Mouse (Mus musculus) MN1 (cell line): ENCODE data around the gene Slc22a23.
A peak's percentile ranks its signal among the peaks of the same experiment; 100 is the strongest.

Experiments used
- DNase-seq: peaks from one replicate; pipeline ENCODE4 v3.0.0-alpha.2; 2016; ENCODE audit warnings: low spot score

The Slc22a23 gene

DNA sequence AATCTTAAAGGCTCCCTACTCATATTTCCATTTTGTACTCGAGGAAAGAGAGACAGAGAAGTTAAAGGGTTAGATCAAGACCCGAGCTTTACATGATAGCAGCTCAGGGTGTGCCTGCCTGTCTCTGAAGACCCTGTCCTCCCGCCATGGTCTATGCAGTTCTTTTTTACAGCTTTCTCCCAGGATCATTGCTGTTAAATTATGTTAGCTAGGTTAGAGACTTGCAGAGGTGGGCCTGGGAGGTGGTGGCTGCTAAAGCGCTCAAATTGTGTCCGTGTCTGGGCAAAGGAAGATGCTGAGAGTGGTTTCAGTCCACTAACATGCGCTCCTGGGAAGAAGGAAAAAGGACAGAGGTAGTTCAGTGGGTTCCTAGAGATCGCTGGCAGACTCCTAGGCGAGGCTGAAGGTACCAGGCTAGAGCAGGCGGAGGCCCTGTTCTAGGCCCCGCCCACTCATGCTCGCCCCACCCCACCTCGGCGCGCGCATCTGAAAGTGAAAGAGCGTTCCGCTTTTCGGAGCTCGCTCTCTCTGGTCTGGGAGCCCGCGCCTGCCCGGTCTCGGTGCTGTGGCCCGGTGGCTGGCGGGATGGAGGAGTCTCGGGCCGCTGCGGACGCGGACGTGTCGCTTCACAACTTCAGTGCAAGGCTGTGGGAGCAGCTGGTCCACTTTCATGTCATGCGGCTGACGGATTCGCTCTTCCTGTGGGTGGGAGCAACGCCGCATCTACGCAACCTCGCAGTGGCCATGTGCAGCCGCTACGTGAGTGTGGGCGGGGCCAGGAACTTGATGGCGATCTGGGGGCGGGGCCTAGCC lies 182.3 kb downstream of the Slc22a23 start, which contains the start of gene Psmg4:
Gene Psmg4, plus strand, starts transcription at position 474 of the 813 bp plus-strand sequence.
- DNase-seq, result peak; percentile 90

DNA sequence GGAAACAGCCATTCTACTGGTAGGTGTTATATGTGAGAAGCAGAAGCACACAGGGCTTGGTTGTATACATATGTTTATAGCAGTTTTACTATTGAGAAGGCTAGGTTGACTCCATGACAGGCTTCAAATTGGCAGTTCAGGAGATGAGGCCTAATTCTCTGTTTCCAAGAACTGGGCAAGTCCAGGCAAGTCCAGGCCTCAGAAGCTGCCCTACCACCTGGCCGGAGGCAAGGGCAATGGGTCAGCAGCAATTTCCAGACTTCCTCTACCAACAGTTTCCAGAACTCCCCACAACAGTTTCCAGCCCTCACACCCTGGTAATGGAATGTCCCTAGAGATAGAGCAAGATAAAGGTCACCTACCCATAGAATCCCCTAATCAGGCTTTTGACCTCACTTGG lies 185.1 kb downstream of the Slc22a23 start:
- no peak for DNase-seq

DNA sequence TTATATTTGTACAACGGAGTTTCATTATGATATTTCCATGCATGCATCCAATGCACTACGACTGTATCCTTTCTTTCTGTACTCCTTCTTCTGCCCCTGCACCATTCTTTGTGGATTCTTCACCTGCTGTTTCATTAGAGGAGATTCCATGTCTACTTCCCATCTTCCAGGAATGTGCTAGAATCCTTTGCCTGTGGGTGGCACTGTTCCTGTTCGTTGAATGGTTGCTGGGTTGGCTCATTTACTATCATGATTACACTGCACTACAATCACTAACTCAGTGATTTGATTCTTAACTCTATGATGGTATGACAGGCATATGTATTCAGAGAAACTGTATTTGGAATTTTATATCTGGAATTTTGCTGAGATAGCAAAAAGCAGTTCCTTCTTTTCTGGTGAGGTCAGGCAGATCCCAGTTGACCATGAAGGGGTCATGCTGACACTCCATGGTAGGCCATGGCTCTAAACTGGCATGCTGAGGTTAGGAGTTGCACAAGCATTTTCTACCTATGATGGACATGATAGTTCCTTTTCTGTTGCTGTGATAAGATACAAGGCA lies 187.3 kb downstream of the Slc22a23 start:
- no peak for DNase-seq

DNA sequence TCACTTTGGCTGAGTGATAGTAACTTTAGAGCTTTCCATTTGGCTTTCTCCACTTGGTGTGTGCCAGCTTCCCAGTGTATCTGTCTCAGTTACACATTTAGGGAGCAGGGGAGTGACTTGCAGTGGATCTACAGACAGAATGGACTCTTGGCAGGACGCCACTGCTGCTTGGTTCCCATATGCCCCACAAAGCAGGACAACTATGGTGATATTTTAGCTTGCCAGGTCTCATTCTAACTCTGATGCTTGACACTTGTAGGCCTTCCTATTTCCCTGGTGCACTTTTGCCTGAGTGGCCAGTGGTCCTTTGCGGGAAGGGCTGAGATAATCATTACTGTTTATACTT lies 188.2 kb downstream of the Slc22a23 start:
- DNase-seq, result no peak

DNA sequence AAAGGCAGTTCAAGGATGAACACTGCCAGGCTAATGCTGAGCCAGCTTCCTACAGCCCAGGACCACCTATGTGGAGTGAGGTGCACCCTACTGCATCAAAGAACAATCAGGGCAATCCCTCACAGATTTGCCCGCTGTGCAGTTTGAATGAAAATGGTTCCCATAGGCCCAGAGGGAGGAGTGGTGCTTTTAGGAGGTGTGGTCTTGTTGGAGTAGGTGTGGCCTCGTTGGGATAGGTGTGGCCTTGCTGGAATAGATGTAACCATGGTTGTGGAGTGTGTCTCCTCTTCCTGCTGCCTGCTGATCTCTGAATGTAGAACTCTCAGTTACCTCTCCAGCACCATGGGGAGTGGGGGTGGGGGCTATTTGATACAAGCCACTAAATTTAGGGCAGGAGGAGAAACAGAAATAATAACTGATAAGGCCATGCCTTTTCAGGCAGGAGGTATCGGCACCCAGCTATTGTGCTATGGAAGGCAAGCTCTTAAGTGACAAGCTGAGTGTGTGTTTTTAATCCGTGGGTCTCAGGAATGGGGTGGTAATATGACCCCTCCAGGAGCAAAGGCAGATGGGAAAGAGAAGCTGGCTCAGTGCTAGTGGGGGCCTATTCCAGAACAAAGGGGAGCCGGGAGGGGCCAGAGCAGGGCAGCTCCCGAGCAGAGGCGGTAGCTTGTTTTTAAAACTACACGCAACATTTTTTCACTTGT lies 188.7 kb downstream of the Slc22a23 start:
- no peak for DNase-seq

DNA sequence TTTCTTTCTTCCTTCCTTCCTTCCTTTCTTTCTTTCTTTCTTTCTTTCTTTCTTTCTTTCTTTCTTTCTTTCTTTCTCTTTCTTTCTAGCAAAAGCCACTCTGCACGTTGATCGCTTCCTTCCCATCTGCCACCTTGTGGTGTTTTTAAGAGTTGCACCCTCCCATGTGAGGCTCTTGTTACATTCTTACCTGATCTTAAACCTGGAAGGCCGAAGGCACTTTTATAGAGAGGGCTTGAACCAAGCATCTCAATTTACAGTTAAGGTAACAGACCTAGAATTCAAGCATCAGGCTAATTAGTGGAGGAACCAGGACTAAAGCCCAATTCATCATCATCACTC lies 190.1 kb downstream of the Slc22a23 start:
- peak; percentile 78 for DNase-seq

DNA sequence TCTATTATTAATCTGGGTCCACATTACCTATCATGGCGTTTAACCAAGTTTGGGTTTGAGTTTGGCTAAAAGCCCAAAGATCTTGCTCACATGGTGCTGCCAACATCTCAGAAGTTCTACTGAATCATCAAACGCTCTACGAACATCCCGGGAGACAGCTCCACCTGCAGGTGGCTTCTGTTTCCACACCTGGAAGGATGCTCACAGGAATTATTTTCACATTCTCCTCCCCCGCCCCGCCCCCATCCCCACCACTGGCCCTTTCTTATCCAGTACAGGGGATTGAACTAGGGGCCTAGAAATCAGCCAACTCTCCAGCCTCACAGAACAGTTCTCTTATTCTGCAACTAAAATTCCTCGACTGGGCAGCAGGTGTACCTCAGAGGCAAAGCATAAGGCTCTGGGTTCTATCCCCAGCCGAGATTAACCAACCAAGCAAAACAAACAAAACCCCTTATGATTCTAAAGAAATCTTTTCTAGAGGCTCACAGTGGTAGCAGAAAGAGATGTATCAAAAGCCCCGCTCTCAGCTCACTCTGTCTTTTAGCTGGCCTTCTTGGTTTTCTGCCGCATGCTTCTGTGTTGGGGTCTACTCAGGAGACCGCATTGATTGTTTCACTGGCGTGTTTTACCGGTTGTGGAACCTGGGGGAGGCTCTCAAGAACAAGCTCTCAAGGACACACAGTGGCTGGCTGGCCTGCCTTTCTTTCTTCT lies 190.6 kb downstream of the Slc22a23 start:
- peak; percentile 89 for DNase-seq

DNA sequence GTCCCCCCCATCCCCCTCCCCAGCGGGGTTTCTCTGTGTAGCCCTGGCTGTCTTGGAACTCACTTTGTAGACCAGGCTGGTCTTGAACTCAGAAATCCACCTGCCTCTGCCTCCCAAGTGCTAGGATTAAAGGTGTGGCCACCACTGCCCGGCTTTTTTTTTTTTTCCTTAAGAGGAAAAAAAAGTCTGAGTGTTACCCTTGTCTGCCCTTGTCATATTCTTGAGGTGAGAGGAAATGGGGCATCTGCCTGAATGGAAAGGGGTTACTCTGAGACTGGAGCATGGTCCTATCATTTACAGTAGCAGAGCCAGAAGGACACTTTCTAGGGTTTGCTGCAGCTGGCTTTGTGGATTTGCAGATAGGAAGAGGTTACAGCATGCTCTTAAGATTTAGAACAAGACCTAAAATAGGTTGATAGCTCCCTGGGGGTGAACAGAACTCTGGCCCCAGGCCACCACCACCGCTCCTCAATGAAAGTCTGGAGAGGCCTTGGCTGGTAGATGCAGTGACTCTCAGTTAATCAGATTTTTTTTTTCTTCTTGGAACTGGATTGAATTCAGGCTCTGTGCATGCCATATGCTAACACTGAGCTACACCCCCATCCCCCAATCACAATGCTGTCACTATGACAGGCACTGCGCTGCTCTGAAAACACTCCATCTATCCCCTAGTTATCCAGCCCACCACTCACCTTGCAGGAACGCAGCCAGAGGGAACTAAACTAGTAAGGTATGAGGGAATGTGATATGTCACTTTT lies 191.5 kb downstream of the Slc22a23 start:
- peak; percentile 74 for DNase-seq

DNA sequence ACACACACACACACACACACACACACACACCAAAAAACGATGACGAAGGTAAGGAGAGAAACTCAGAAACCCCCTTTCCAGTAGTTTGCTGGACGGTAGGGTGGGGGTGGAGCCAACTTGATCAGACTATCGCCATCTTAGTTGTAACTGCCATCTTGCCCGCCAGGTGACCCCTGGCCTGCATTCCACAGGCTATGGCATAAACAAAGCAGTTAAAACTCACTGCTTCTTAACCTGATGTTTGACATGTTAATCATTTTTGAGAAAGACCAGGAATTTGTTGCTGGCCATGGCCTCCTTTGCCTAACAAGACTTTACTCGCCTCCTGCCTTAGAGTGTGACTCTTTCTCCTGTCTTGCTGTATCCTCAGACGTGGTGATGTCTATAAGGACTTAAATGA lies 192.3 kb downstream of the Slc22a23 start:
- no peak for DNase-seq

DNA sequence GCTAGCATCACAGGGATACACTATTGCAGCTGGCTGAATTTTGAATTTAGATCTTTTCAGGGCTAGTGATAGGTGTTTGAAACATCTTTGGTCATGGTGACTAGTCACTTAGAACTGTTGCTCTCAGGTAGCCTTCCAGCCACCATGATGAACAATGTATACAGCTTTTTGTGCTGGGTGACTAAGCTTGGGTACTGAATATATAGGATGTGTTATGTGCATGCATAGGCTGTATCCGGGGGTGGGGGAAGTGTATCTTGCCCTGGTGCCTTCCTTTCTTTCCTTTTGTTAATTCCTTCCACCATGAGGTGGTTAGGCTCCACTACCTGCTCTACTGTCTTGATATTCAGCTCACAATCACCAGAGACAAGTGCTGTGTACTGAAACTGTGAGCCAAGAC lies 193.6 kb downstream of the Slc22a23 start:
- no peak for DNase-seq

DNA sequence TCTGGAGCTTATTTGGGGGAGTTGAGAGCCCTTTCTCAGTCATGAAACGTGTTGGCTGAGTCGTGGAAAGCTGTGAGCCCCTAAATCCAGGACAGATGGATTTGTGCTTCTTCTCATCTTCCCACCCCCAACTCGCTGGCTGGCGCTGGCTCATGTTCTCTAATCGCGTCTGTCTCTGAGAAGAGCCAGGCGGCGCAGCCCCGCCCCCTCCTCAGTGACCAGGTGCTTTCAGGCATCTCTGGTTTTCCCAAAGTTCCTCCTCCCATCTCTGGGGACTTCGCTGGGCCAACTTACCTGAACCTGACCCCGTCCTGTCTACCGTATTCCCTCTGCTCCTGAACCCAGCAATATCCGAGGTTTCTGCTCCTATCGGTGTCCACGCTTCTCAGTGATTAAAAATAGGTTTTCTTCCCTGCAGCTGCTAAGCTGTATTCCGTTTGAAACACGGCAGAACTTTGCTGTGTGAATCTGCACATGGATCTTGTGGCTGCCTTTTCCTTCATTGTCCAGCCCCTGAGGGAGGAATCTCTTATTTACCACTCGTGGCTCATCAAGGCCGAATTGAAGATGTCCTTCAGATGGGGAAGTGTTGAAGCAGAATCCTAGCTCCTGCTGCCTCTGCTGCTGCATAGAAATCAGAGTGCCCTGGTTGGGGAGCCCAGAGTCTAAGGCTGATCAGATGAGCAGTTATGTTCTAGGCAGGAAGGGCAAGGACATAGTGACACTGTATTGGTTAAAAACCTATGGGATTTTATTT lies 194.5 kb downstream of the Slc22a23 start:
- no peak for DNase-seq

DNA sequence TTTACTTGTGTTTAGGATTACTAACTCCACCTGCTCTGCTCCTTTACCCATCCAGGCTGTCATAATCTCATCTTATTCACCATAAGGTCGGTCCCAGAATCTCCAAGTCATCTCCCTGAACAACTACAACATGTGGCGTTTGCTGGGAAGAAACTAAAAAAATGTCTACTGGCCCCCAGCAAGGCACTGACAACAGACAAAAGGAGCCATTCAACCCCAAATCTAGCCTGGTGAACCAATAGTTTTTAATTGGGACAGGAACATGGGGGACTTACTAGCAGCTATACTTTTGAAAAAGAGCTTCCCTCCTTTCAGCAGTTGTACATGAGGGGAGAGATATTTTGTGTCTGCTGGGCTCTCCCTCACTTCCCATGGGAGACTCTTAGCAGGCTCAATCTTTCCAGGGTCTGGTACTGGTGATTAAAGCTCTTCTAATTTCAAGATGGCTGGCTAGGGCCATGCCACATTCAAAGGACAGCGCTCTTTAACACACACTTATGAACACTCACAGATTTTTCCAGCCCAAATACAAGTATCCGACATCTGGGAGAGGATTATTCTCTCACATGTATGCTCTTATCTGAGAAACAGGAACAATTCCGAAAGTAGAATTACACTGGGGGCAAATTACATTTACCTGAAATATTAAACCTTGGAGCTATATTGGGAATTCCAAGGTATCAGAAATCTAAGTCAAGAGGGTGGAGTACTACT lies 195.4 kb downstream of the Slc22a23 start:
- DNase-seq, result no peak

DNA sequence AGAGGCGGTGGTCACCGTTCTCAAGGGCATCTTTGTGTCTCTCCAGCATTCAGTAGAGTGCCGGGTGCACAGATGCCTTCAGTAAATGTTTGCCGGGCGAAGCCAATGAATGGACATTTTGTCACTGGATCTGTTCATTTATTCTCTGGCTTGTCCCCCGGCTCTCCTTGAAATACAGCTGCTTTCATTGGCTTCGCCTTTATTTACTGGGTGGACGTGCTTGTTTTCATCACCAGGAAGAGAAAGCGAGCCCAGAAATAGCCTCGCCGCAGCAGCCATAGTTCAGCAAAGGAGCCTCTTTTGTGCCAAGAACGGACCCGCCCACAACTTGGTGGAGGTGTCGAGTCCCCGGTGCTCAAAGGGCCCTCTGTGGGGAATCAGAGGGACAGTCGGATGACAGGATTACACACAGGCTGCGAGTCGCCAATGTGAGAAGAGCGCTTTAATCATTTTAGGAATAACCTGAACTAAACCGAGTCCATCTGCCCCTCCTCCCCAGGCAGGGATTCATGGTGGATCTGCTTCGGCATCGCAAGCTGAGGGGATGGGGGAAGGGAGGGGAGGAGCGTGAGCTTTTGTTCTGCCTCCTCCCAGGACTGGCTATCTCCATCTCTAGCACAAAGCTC lies 196.1 kb downstream of the Slc22a23 start:
- peak; percentile 62 for DNase-seq

DNA sequence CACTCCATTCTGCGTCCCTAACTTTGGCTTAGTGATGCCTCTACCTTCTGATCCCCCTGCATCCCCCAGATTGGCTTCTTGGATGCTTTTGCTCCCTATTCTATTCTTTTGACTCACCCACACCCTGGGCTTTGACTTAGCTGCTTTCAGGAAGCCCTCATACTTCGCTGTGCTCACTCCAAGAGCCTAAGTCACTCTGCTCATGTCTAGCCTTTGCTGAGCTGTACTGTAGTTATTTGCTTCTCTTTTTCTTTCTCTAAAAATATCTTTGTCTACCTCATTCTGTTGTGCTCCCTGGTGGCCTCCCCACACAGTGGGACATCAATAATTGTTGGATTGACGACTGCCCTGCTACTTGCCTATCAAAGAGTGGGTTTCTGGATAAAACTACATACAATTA lies 196.8 kb downstream of the Slc22a23 start:
- DNase-seq, result no peak

DNA sequence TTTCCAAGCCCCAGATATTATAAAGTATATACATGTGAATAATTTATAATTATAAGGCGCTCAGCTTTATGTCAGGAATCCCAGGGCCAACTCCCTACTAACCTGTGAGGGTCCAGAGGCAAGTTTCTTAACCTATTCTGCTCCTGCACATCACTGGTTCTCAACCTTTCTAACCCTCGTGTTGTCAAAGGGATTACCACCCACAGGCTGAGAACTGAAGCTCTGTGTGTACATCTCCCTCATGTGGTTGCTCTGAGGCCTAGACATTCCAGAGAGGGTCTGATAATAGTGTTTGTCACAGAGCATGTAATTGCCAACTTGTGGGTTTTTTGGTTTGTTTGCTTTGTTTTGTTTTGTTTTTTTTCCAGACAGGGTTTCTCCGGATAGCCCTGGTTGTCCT lies 198.1 kb downstream of the Slc22a23 start:
- no peak for DNase-seq

DNA sequence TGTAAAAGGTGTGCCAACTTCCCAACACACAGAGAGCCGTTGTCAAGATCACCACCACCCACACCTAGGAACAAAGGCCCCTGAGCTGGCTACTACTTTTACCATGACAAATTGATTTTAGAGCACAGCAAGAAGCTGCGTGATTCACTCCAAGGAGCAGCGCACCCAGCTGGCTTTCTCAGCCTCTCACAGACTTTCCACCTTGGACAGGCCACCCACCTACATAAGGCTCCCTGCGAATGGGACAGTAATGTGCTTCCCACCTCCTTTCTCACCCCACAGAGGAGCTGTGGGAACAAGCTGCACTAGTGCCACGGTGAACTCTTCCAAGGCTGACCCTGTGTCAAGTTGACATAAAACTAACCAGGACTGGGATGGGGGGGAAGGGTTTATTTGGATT lies 201.6 kb downstream of the Slc22a23 start:
- DNase-seq, result no peak

DNA sequence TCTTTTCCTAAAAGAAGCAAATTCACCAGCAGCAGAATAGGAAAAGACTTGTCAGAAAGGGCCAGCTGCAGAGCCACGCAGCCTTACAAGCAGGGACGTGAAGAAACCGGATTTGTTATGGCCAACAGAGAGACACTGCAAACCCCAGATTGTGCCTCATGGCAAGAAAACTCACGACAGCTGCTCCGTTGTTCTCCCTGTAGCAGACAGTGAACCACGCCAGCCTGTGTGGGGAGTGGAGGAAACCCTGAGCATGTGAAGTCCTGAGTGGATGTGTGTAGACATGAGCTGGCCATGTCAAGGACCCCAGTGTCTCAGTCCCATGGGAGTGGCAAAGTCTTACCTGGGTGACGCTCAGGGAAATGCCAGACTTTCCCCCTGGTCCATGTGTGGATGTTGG lies 208.4 kb downstream of the Slc22a23 start:
- no peak for DNase-seq

DNA sequence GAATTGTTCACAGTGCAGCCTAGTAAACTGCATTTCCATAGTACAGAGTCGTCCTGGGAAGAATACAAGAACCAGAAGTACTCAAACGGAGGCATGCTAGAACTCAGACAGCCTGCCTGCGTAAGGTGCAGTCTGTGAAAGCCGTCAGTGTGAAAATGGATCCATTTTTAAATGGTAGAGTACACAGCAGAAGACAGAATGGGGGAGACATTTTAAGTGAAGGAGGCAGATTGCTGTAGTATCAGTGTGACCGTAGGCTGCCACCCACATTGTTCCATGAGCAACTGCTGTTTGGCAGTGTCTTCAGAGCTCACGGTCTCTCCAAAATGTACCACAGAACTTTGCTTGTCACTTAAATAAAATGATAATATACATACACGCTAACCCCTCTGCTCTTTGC lies 210.7 kb downstream of the Slc22a23 start:
- no peak for DNase-seq

DNA sequence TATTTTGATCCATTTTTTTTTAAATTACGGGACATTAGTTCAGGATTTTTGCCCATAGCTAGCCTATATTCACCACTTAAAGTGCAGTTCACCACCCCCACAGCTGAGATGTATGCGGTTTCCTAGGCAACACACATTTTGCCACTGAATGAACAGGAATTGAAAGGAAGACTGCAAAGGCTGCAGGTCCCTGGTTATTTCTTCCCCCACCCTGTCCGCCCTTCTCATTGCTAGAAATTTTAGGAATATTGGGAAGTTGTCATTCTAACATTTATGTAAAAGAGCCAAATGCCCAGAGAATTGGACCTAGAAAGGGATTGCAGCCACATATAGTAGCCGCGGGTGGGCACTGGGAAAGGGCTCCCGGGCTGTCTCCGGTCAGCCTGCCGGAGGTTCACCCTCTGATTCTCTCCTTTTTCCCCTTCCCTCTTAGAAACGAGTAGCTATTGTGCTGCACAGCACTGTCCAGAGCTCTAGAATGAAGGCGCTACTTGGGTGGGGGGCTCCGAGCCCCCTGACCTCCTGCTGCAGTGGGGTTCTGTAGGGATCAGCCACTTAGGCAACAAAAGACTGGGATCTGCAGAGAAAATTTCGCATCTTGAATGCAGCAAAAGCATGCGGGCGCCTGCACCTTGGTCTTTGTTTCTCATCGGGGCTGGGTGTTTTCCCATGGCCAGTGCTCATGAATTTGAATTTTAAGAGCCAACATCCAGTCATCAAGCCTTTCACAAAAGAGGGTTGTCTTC lies 211.5 kb downstream of the Slc22a23 start:
- no peak for DNase-seq
